8 mouse cellular contexts compared by ENCODE assay signal in the genomic region with DNA sequence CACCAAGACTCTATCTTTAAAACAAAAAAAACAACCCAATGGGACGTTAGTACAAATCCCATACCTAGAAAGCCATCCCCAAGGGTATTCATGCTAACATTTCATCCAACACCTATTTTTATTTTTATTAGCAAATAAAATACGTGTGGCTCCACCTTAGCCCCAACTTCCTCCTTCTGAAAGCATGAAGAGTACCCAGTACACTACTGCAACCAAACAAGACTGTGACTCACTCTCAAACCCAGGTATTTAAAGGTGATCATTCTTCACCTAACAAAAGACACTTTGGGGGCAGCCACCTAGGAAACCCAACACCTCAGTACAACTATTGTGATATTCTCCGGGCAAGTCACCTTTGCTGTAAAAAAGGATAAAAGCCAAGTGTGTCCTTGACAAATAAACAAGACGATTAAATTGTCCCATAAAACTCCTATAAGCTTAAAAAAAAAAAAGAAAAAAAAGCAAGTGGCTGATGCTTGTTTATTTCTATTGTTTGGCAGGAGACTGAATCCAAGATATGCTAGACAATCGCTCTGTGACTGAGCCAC. TPM values are rescaled to one million over a fixed set of nuclear protein-coding genes. Genes with fewer than 3 reads are reported as not detected.
DNase-seq lines count a peak whose midpoint lies in the region; ATAC-seq and TF ChIP-seq lines count a peak whose summit lies in the region.

No protein-coding gene starts in this region.

- no peak for DNase-seq in liver, adult 2 months (ENCODE audit: extremely low read depth, low read depth, low spot score)
- no peak for DNase-seq in liver
- DNase-seq in limb, embryonic 11.5 days (ENCODE audit: low spot score), result no peak
- DNase-seq in layer of hippocampus, adult 9-11 months, result no peak
- no peak for DNase-seq in thymus, postnatal 36 days
- DNase-seq in thymus, adult 18-20 months, result no peak

- no peak overlapping the region; the same call in 1 of the 2 replicates for H3K27ac ChIP-seq in liver, adult 2 months (replicated peaks; ENCODE audit: insufficient read depth, low read depth, low read length)
- peak overlapping the region; percentile 96 for H3K27ac ChIP-seq in embryonic facial prominence, embryonic 13.5 days
- H3K27ac ChIP-seq in limb, embryonic 11.5 days (replicated peaks; ENCODE audit: low read depth, low read length), result no peak overlapping the region
- peak overlapping the region; percentile 97 for H3K27ac ChIP-seq in neural tube, embryonic 15.5 days (replicated peaks)

- TF ChIP-seq POLR2A in liver, adult 2 months (IDR thresholded peaks at IDR 0.05; ENCODE audit: extremely low read depth, insufficient read depth, low read length), result no peak

- 10% methylated on average over 5 of the region's 5 CpGs for WGBS in liver, adult 2 months
- 26% methylated on average over 5 of the region's 5 CpGs for WGBS in embryonic facial prominence, embryonic 13.5 days
- 25% methylated on average over 5 of the region's 5 CpGs for WGBS in limb, embryonic 11.5 days
- 27% methylated on average over 5 of the region's 5 CpGs for WGBS in neural tube, embryonic 15.5 days

- H3K4me3 ChIP-seq in liver, adult 2 months (ENCODE audit: insufficient read depth, low read depth, low read length), result peak overlapping the region; percentile 68
- peak overlapping the region; percentile 99 for H3K4me3 ChIP-seq in embryonic facial prominence, embryonic 13.5 days
- peak overlapping the region; percentile 85 for H3K4me3 ChIP-seq in limb, embryonic 11.5 days (ENCODE audit: low read depth, low read length)
- peak overlapping the region; percentile 98 for H3K4me3 ChIP-seq in neural tube, embryonic 15.5 days (replicated peaks)

- H3K79me2 ChIP-seq in liver, adult 2 months (ENCODE audit: control insufficient read depth, insufficient read depth, low read length), result peaks cover 45% of the 10 kb centered on the region

- no peaks in the 10 kb centered on the region for H3K27me3 ChIP-seq in liver, adult 2 months (ENCODE audit: control insufficient read depth, insufficient read depth, low read length)
- no peaks in the 10 kb centered on the region for H3K27me3 ChIP-seq in embryonic facial prominence, embryonic 13.5 days
- no peaks in the 10 kb centered on the region for H3K27me3 ChIP-seq in limb, embryonic 11.5 days (ENCODE audit: control insufficient read depth, insufficient read depth, low read length)
- no peaks in the 10 kb centered on the region for H3K27me3 ChIP-seq in neural tube, embryonic 15.5 days (replicated peaks)

- peaks cover 10% of the 10 kb centered on the region for H3K36me3 ChIP-seq in liver, adult 2 months (ENCODE audit: control insufficient read depth, insufficient read depth, low read length)
- H3K36me3 ChIP-seq in embryonic facial prominence, embryonic 13.5 days, result peaks cover 37% of the 10 kb centered on the region
- peaks cover 16% of the 10 kb centered on the region; the same call in 1 of the 2 replicates for H3K36me3 ChIP-seq in limb, embryonic 11.5 days (ENCODE audit: control insufficient read depth, insufficient read depth, low read length)
- H3K36me3 ChIP-seq in neural tube, embryonic 15.5 days, result peaks cover 11% of the 10 kb centered on the region

- peak overlapping the region; percentile 90 for H3K9ac ChIP-seq in liver, adult 2 months (ENCODE audit: low read depth, low read length)
- peak overlapping the region; percentile 100 for H3K9ac ChIP-seq in embryonic facial prominence, embryonic 13.5 days
- peak overlapping the region; percentile 99 for H3K9ac ChIP-seq in limb, embryonic 11.5 days (ENCODE audit: low read length)
- H3K9ac ChIP-seq in neural tube, embryonic 15.5 days (replicated peaks), result peak overlapping the region; percentile 98

- TF ChIP-seq CTCF in liver, adult 2 months (IDR thresholded peaks at IDR 0.05; ENCODE audit: low read depth, low read length), result no peak

- H3K4me2 ChIP-seq in embryonic facial prominence, embryonic 13.5 days, result peak overlapping the region; percentile 80
- peak overlapping the region; percentile 55 for H3K4me2 ChIP-seq in limb, embryonic 11.5 days (ENCODE audit: low read depth, severe bottlenecking)
- H3K4me2 ChIP-seq in neural tube, embryonic 15.5 days, result peak overlapping the region; percentile 80

- no peaks in the 10 kb centered on the region for H3K9me3 ChIP-seq in embryonic facial prominence, embryonic 13.5 days
- no peaks in the 10 kb centered on the region for H3K9me3 ChIP-seq in limb, embryonic 11.5 days (ENCODE audit: control insufficient read depth, low read length)
- no peaks in the 10 kb centered on the region for H3K9me3 ChIP-seq in neural tube, embryonic 15.5 days (replicated peaks)

- H3K4me1 ChIP-seq in liver, adult 2 months (ENCODE audit: control insufficient read depth, insufficient read depth, low read length), result peaks cover 13% of the 10 kb centered on the region
- H3K4me1 ChIP-seq in embryonic facial prominence, embryonic 13.5 days, result peaks cover 16% of the 10 kb centered on the region
- peaks cover 6% of the 10 kb centered on the region for H3K4me1 ChIP-seq in limb, embryonic 11.5 days (ENCODE audit: control insufficient read depth, insufficient read depth, low read length)
- peaks cover 42% of the 10 kb centered on the region for H3K4me1 ChIP-seq in neural tube, embryonic 15.5 days

- no peak for ATAC-seq in embryonic facial prominence, embryonic 13.5 days (ENCODE audit: insufficient number of reproducible peaks, insufficient read depth, low FRiP score, low TSS enrichment, low read depth)
- ATAC-seq in limb, embryonic 11.5 days (ENCODE audit: insufficient number of reproducible peaks, low FRiP score, low TSS enrichment, low read depth), result no peak
- ATAC-seq in neural tube, embryonic 15.5 days (ENCODE audit: low FRiP score), result no peak

RNA-seq across cellular contexts. Expression of a gene that starts 1.4 kb away (rescaled TPM):
- 139 and 146 TPM in 2 replicates for total RNA-seq in liver, adult 2 months (2014; rRNA removed)
- polyA plus RNA-seq in liver, adult 2 months (2012; rRNA removed), result 127 and 134 TPM in 2 replicates
- polyA plus RNA-seq in embryonic facial prominence, embryonic 13.5 days (2015; fragmentation: Nextera tagmentation; extraction: Ambion mirVana), result 471 and 483 TPM in 2 replicates
- 551 and 553 TPM in 2 replicates for polyA plus RNA-seq in limb, embryonic 11.5 days (2014; fragmentation: Nextera tagmentation; extraction: Ambion mirVana)
- 317 and 361 TPM in 2 replicates for polyA plus RNA-seq in neural tube, embryonic 15.5 days (2015; fragmentation: Nextera tagmentation; extraction: Ambion mirVana)

RNA-seq across cellular contexts. Expression of a gene that starts 23.1 kb away (rescaled TPM):
- 0.60 and 1.0 TPM in 2 replicates for total RNA-seq in liver, adult 2 months (2014; rRNA removed)
- polyA plus RNA-seq in liver, adult 2 months (2012; rRNA removed), result 0.51 and 1.4 TPM in 2 replicates
- polyA plus RNA-seq in embryonic facial prominence, embryonic 13.5 days (2015; fragmentation: Nextera tagmentation; extraction: Ambion mirVana), result 2.6 and 2.9 TPM in 2 replicates
- polyA plus RNA-seq in limb, embryonic 11.5 days (2014; fragmentation: Nextera tagmentation; extraction: Ambion mirVana), result 1.3 and 2.2 TPM in 2 replicates
- 3.4 and 3.9 TPM in 2 replicates for polyA plus RNA-seq in neural tube, embryonic 15.5 days (2015; fragmentation: Nextera tagmentation; extraction: Ambion mirVana)

RNA-seq across cellular contexts. Expression of a gene that starts 50.5 kb away (rescaled TPM):
- 0.83 and 1.1 TPM in 2 replicates for total RNA-seq in liver, adult 2 months (2014; rRNA removed)
- 2.1 and 2.7 TPM in 2 replicates for polyA plus RNA-seq in liver, adult 2 months (2012; rRNA removed)
- polyA plus RNA-seq in embryonic facial prominence, embryonic 13.5 days (2015; fragmentation: Nextera tagmentation; extraction: Ambion mirVana), result 11.6 and 11.9 TPM in 2 replicates
- 5.4 and 5.6 TPM in 2 replicates for polyA plus RNA-seq in limb, embryonic 11.5 days (2014; fragmentation: Nextera tagmentation; extraction: Ambion mirVana)
- polyA plus RNA-seq in neural tube, embryonic 15.5 days (2015; fragmentation: Nextera tagmentation; extraction: Ambion mirVana), result 22.7 and 27.1 TPM in 2 replicates

RNA-seq across cellular contexts. Expression of a gene that starts 56.7 kb away (rescaled TPM):
- total RNA-seq in liver, adult 2 months (2014; rRNA removed), result 15.3 and 25.1 TPM in 2 replicates
- polyA plus RNA-seq in liver, adult 2 months (2012; rRNA removed), result 22.6 and 24.4 TPM in 2 replicates
- 326 and 332 TPM in 2 replicates for polyA plus RNA-seq in embryonic facial prominence, embryonic 13.5 days (2015; fragmentation: Nextera tagmentation; extraction: Ambion mirVana)
- 395 and 420 TPM in 2 replicates for polyA plus RNA-seq in limb, embryonic 11.5 days (2014; fragmentation: Nextera tagmentation; extraction: Ambion mirVana)
- polyA plus RNA-seq in neural tube, embryonic 15.5 days (2015; fragmentation: Nextera tagmentation; extraction: Ambion mirVana), result 185 and 216 TPM in 2 replicates

Comparison
In these comparisons a context has a peak if more than half of its experiments do, and no peak if none do; other contexts are left out.
1. H3K27ac ChIP-seq: peak in embryonic facial prominence, embryonic 13.5 days (single experiment) and neural tube, embryonic 15.5 days (single experiment); none in liver, adult 2 months (single experiment) and limb, embryonic 11.5 days (single experiment).
2. Peak in every context shown above with its lines, with median percentiles within 50 percentile points of each other: H3K4me3 ChIP-seq, H3K9ac ChIP-seq and H3K4me2 ChIP-seq.